Mouse (Mus musculus) CH12.LX (cell line): ENCODE data around the gene Tmem258. TPM values are rescaled to one million over a fixed set of nuclear protein-coding genes. Genes with fewer than 3 reads are reported as not detected.
"Not testable (repeated sequence)": the region's sequence is repeated elsewhere in the genome, so short reads cannot be mapped to it uniquely, and the experiment has no call there.

Experiments used
- DNase-seq: peaks from one replicate; pipeline ENCODE4 v3.0.0-alpha.2; 2013; ENCODE audit errors: extremely low read depth
- H3K27ac ChIP-seq: 2 replicates; pipeline ENCODE4 v1.5.1; 2012; ENCODE audit warnings: low read depth, mild to moderate bottlenecking, control low read depth, moderate library complexity; ENCODE audit not compliant: insufficient read depth
- H3K27me3 ChIP-seq: replicated peaks from 2 replicates; pipeline ENCODE3; 2012; ENCODE audit warnings: inconsistent platforms
- H3K36me3 ChIP-seq, 2 experiments: replicated peaks in 1 of 2; 2 replicates each; pipeline versions ENCODE3 to v1.6.1; 2012; ENCODE audit warnings: inconsistent platforms in 1 of 2, low read length in 1 of 2, mild to moderate bottlenecking in 1 of 2, mixed read lengths in 1 of 2, moderate library complexity in 1 of 2; ENCODE audit not compliant: control insufficient read depth in 1 of 2, insufficient read depth in 1 of 2
- H3K4me1 ChIP-seq, 2 experiments: 2 replicates each; pipeline ENCODE4 v1.6.1; 2012; ENCODE audit warnings: inconsistent platforms in 1 of 2, moderate library complexity in 1 of 2; ENCODE audit not compliant: insufficient read depth in 2 of 2, control insufficient read depth in 1 of 2
- H3K4me2 ChIP-seq: 2 replicates; pipeline ENCODE4 v1.6.1; 2012; ENCODE audit warnings: low read depth, mild to moderate bottlenecking, control low read depth; ENCODE audit not compliant: poor library complexity, insufficient read depth, severe bottlenecking
- H3K4me3 ChIP-seq, 3 experiments: fragments of 150-350 bp in 1 of 3; sonication (generic) in 1 of 3; replicated peaks in 1 of 3; 2 replicates each; pipeline versions ENCODE3 to v1.5.1; 2011 to 2012; ENCODE audit warnings: low read depth in 2 of 3, low read length in 2 of 3, mild to moderate bottlenecking in 2 of 3, moderate library complexity in 2 of 3, control low read depth in 1 of 3, improper control_type of control experiment in 1 of 3, inconsistent platforms in 1 of 3, mixed read lengths in 1 of 3; ENCODE audit not compliant: poor library complexity in 1 of 3
- H3K79me2 ChIP-seq: replicated peaks from 2 replicates; pipeline ENCODE4 v1.6.1; 2012; ENCODE audit warnings: mild to moderate bottlenecking, moderate library complexity; ENCODE audit not compliant: control insufficient read depth, poor library complexity, insufficient read depth, severe bottlenecking; ENCODE audit errors: extremely low read depth
- H3K9ac ChIP-seq: 2 replicates; pipeline ENCODE4 v1.6.1; 2012; ENCODE audit warnings: low read depth, mild to moderate bottlenecking, control low read depth, moderate library complexity; ENCODE audit not compliant: insufficient read depth
- H3K9me3 ChIP-seq: replicated peaks from 2 replicates; pipeline ENCODE3; 2012; ENCODE audit warnings: low read length, inconsistent platforms, mixed read lengths
- CTCF ChIP-seq, 2 experiments: IDR thresholded peaks in 1 of 2; conservative IDR thresholded peaks in 1 of 2; 2 replicates each; pipeline ENCODE4 v1.5.1; 2011 to 2012; ENCODE audit warnings: low read depth in 2 of 2, low read length in 2 of 2, improper control_type of control experiment in 1 of 2, inconsistent platforms in 1 of 2, mild to moderate bottlenecking in 1 of 2, moderate library complexity in 1 of 2
- ELF1 ChIP-seq: IDR thresholded peaks from 2 replicates; pipeline ENCODE4 v1.6.1; 2014; ENCODE audit warnings: low read depth, mild to moderate bottlenecking, inconsistent platforms, low read length, improper control_type of control experiment
- ETS1 ChIP-seq: conservative IDR thresholded peaks from 2 replicates; pipeline ENCODE4 v1.6.1; 2012; ENCODE audit warnings: low read depth, mild to moderate bottlenecking, inconsistent platforms, low read length, improper control_type of control experiment, moderate library complexity
- HCFC1 ChIP-seq: IDR thresholded peaks from 2 replicates; pipeline ENCODE4 v1.6.1; 2012; ENCODE audit warnings: low read depth, mild to moderate bottlenecking, inconsistent platforms, low read length, improper control_type of control experiment
- IRF4 ChIP-seq: IDR thresholded peaks from 2 replicates; pipeline ENCODE4 v1.6.1; 2014; ENCODE audit warnings: low read depth, mild to moderate bottlenecking, inconsistent platforms, low read length, improper control_type of control experiment
- JUN ChIP-seq: IDR thresholded peaks from 2 replicates; pipeline ENCODE4 v1.6.1; 2011; ENCODE audit warnings: low read depth, mild to moderate bottlenecking, low read length, improper control_type of control experiment, moderate library complexity; ENCODE audit not compliant: insufficient read depth
- MAFK ChIP-seq: IDR thresholded peaks from 2 replicates; pipeline ENCODE4 v1.6.1; 2011; ENCODE audit warnings: low read length, improper control_type of control experiment; ENCODE audit not compliant: insufficient replicate concordance
- MAX ChIP-seq: IDR thresholded peaks from 2 replicates; pipeline ENCODE4 v1.6.1; 2011; ENCODE audit warnings: low read length, improper control_type of control experiment
- MAZ ChIP-seq: IDR thresholded peaks from 2 replicates; pipeline ENCODE4 v1.6.1; 2012; ENCODE audit warnings: low read depth, mild to moderate bottlenecking, inconsistent platforms, low read length, improper control_type of control experiment, moderate library complexity
- MEF2A ChIP-seq: IDR thresholded peaks from 2 replicates; pipeline ENCODE4 v1.6.1; 2014; ENCODE audit warnings: low read depth, mild to moderate bottlenecking, inconsistent platforms, low read length, improper control_type of control experiment, borderline replicate concordance
- MYC ChIP-seq: IDR thresholded peaks from 2 replicates; pipeline ENCODE4 v1.6.1; 2011; ENCODE audit warnings: low read depth, mild to moderate bottlenecking, improper control_type of control experiment, low read length
- NELFE ChIP-seq: IDR thresholded peaks from 2 replicates; pipeline ENCODE4 v1.6.1; 2011; ENCODE audit warnings: low read depth, low read length, improper control_type of control experiment
- NRF1 ChIP-seq: IDR thresholded peaks from 2 replicates; pipeline ENCODE4 v1.6.1; 2014; ENCODE audit warnings: low read depth, mild to moderate bottlenecking, inconsistent platforms, low read length, improper control_type of control experiment, moderate library complexity
- PAX5 ChIP-seq: IDR thresholded peaks from 2 replicates; pipeline ENCODE4 v1.6.1; 2012; ENCODE audit warnings: low read length, inconsistent platforms, mixed read lengths
- POLR2A ChIP-seq: IDR thresholded peaks from 2 replicates; pipeline ENCODE4 v1.6.1; 2011; ENCODE audit warnings: low read depth, mild to moderate bottlenecking, improper control_type of control experiment, low read length
- POLR2AphosphoS2 ChIP-seq: IDR thresholded peaks from 2 replicates; pipeline ENCODE4 v1.6.1; 2011; ENCODE audit warnings: low read depth, low read length, improper control_type of control experiment
- RCOR1 ChIP-seq: conservative IDR thresholded peaks from 2 replicates; pipeline ENCODE4 v1.6.1; 2012; ENCODE audit warnings: low read depth, mild to moderate bottlenecking, inconsistent platforms, low read length, improper control_type of control experiment
- SIN3A ChIP-seq: IDR thresholded peaks from 2 replicates; pipeline ENCODE4 v1.6.1; 2012; ENCODE audit warnings: low read length, improper control_type of control experiment, inconsistent platforms
- SMC3 ChIP-seq: IDR thresholded peaks from 2 replicates; pipeline ENCODE4 v1.6.1; 2011; ENCODE audit warnings: low read depth, low read length, improper control_type of control experiment
- UBTF ChIP-seq: IDR thresholded peaks from 2 replicates; pipeline ENCODE4 v1.6.1; 2012; ENCODE audit warnings: low read depth, mild to moderate bottlenecking, inconsistent platforms, low read length, improper control_type of control experiment, moderate library complexity
- USF2 ChIP-seq: conservative IDR thresholded peaks from 2 replicates; pipeline ENCODE4 v1.6.1; 2011; ENCODE audit warnings: low read depth, low read length, improper control_type of control experiment
- ZC3H11A ChIP-seq: IDR thresholded peaks from 2 replicates; pipeline ENCODE4 v1.6.1; 2012; ENCODE audit warnings: low read depth, mild to moderate bottlenecking, inconsistent platforms, low read length, improper control_type of control experiment
- ZNF384 ChIP-seq: IDR thresholded peaks from 2 replicates; pipeline ENCODE4 v1.6.1; 2012; ENCODE audit warnings: low read depth, low read length, improper control_type of control experiment, inconsistent platforms
- dilution Hi-C: fragments of 300-500 bp; cut with MboI; formaldehyde crosslinking; loops from 2 replicates; pipeline ENCODE4 v1.14.3; 2020; ENCODE audit warnings: low sequenced_read_pairs; ENCODE audit not compliant: extremely low pct_unique_long_range_greater_than_20kb, extremely low pct_ligation_motif_present
- in situ Hi-C: fragments of 300-500 bp; cut with MboI; formaldehyde crosslinking; loops from 3 replicates; pipeline ENCODE4 v1.14.3; 2019; ENCODE audit warnings: low sequenced_read_pairs, low pct_ligation_motif_present, low pct_unique_long_range_greater_than_20kb, mixed read lengths
- polyA plus RNA-seq: library from polyadenylated mRNA; unstranded; fragments of >175 nt; gene quantifications from 2 replicates; pipeline ENCODE4 v1.2.1, GENCODE M21; 2012; ENCODE audit warnings: low read depth; ENCODE audit not compliant: insufficient read length
- total RNA-seq, 2 experiments: library from RNA; depleted of rRNA; stranded (reverse); fragments of 300-350 nt in 1 of 2; fragments of >200 nt in 1 of 2; gene quantifications; 2 replicates each; pipeline ENCODE4 v1.2.3; 2012 to 2014

Tmem258 gene
- total and polyA plus RNA-seq, 3 experiments: 164 to 344 (median 253) TPM

DNA sequence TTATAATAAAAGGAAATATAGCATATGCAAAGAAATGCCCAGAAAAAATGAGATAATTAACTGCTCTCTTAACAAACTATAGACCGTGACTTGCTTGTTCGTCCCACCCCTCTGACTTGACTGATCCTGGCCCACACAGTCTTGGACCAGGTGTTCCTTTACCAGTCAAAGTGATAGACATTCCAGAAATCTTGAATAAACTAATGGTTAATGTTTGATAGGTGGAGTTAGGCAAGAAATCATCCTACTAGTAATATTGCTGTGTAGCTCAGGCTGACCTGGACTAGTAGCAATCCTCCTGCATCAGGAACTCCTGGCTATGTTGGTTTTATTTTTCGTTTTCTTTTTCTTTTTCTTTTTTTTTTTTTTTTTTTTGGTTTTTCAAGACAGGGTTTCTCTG lies 35.4 kb upstream of the Tmem258 start:
- H3K79me2 ChIP-seq: no peaks in the 10 kb centered on the region
- no peak for TF ChIP-seq IRF4
- no peak for TF ChIP-seq PAX5
- no peak for TF ChIP-seq POLR2A
- no peak for TF ChIP-seq ZNF384
- no peak for TF ChIP-seq MAX
- TF ChIP-seq MAFK: no peak
- TF ChIP-seq CTCF (conservative IDR thresholded peaks at IDR 0.05 in 1 of 2, IDR thresholded peaks at IDR 0.05 in 1 of 2; ENCODE audit: low read depth in 2 of 2, low read length in 2 of 2): no peak
- peaks cover 6 to 23% of the 10 kb centered on the region in 2 experiments for H3K4me1 ChIP-seq
- in situ Hi-C loops (no loop called here), dilution Hi-C loops (no loop called here)
- no peak overlapping the region for H3K4me3 ChIP-seq
- DNase-seq: no peak
- H3K27me3 ChIP-seq: no peaks in the 10 kb centered on the region
- no peak overlapping the region for H3K4me2 ChIP-seq
- no peak overlapping the region for H3K9ac ChIP-seq
- H3K9me3 ChIP-seq: no peaks in the 10 kb centered on the region
- H3K27ac ChIP-seq: no peak overlapping the region
- H3K36me3 ChIP-seq: no peaks in the 10 kb centered on the region

- no peaks in the 10 kb centered on the region for H3K9me3 ChIP-seq
- no peak for DNase-seq
- H3K36me3 ChIP-seq: no peaks in the 10 kb centered on the region
- TF ChIP-seq ELF1 (no peak), POLR2A (no peak), ZC3H11A (no peak), MEF2A (no peak), PAX5 (no peak), POLR2AphosphoS2 (no peak), SIN3A (no peak), MAZ (no peak), RCOR1 (no peak), USF2 (no peak), MYC (no peak), SMC3 (no peak), UBTF (no peak), ETS1 (no peak), HCFC1 (no peak), NRF1 (no peak), JUN (no peak), NELFE (no peak), MAX (no peak), MAFK (no peak)
- TF ChIP-seq, all 38 proteins: peak for 0
- dilution Hi-C loops: no loop called here
- H3K27ac ChIP-seq: no peak overlapping the region
- in situ Hi-C loops: no loop called here
- no peaks in the 10 kb centered on the region for H3K27me3 ChIP-seq
- H3K4me1 ChIP-seq: peaks cover 6 to 30% of the 10 kb centered on the region in 2 experiments
- H3K79me2 ChIP-seq: no peaks in the 10 kb centered on the region
- H3K4me3 ChIP-seq: no peak overlapping the region
- H3K4me2 ChIP-seq: no peak overlapping the region
- H3K9ac ChIP-seq: no peak overlapping the region
Observed at GRCm38 (mm10) chr19:10169179-10169578, 34.6 kb upstream of the Tmem258 start.

GRCm38 (mm10) chr19:10169692-10170330 lies 34.0 kb upstream of the Tmem258 start:
- DNase-seq, in situ Hi-C loops, H3K9ac ChIP-seq, dilution Hi-C loops, H3K27ac ChIP-seq, H3K4me2 ChIP-seq, H3K9me3 ChIP-seq, H3K4me3 ChIP-seq, H3K27me3 ChIP-seq, H3K79me2 ChIP-seq, H3K36me3 ChIP-seq: not testable (repeated sequence)
- peaks cover 6 to 31% of the 10 kb centered on the region in 2 experiments for H3K4me1 ChIP-seq
